In the genomic region with DNA sequence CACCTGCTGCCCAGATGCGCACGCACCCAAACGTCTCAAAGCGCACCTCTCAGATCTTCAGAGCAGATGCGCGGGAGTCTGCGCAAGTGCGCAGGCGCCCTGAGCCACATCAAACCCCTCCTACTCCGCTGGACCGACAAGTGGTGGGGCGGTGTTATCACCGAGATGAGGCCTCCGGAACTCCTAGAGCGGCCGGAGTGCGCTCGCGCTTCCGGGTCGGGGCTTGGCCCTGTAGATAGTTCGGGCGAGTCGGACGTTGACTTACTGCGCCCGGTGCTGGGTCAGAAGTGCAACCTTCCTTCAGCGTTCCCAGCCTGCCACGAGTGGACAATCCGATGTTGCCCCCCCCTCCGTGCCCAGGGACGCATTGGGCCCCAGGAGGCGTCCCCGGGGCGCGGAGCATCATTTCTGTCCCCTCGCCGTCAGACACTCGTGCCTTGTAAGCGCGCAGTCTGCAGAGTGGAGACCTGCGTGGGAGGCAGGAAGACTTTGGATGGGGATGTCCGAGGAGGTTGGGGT, we compare ENCODE assay signal across 7 mouse cellular contexts. TPM values are rescaled to one million over a fixed set of nuclear protein-coding genes. Genes with fewer than 3 reads are reported as not detected.
DNase-seq lines count a peak whose midpoint lies in the region; ATAC-seq lines count a peak whose summit lies in the region.

No protein-coding gene starts in this region.

- peak overlapping the region; percentile 88 for H3K27ac ChIP-seq in limb, embryonic 10.5 days
- H3K27ac ChIP-seq in midbrain, embryonic 13.5 days: peak overlapping the region; percentile 61

- H3K4me2 ChIP-seq in midbrain, embryonic 13.5 days (replicated peaks): peak overlapping the region; percentile 86

- no peaks in the 10 kb centered on the region for H3K27me3 ChIP-seq in limb, embryonic 10.5 days (ENCODE audit: low read depth, poor library complexity, severe bottlenecking)
- H3K27me3 ChIP-seq in midbrain, embryonic 13.5 days: no peaks in the 10 kb centered on the region

- peaks cover 38% of the 10 kb centered on the region for H3K4me1 ChIP-seq in limb, embryonic 10.5 days
- peaks cover 31% of the 10 kb centered on the region for H3K4me1 ChIP-seq in midbrain, embryonic 13.5 days (replicated peaks)

- peaks cover 43% of the 10 kb centered on the region for H3K36me3 ChIP-seq in limb, embryonic 10.5 days
- peaks cover 39% of the 10 kb centered on the region for H3K36me3 ChIP-seq in midbrain, embryonic 13.5 days

- H3K9ac ChIP-seq in midbrain, embryonic 13.5 days (replicated peaks): peak overlapping the region; percentile 75

- 2% methylated on average over 43 of the region's 43 CpGs for WGBS in limb, embryonic 10.5 days
- under 1% methylated on average over 43 of the region's 43 CpGs for WGBS in midbrain, embryonic 13.5 days

- peak overlapping the region; percentile 78 for H3K4me3 ChIP-seq in limb, embryonic 10.5 days
- peak overlapping the region; percentile 56 for H3K4me3 ChIP-seq in midbrain, embryonic 13.5 days (replicated peaks)

- H3K9me3 ChIP-seq in limb, embryonic 10.5 days (replicated peaks): no peaks in the 10 kb centered on the region
- no peaks in the 10 kb centered on the region for H3K9me3 ChIP-seq in midbrain, embryonic 13.5 days

- peak; percentile 87 for ATAC-seq in granulocyte monocyte progenitor cell, adult 5-6 weeks (replicated peaks; ENCODE audit: poor library complexity, severe bottlenecking)
- peak; percentile 95 for ATAC-seq in midbrain, embryonic 13.5 days

- peak; percentile 86 for DNase-seq in adrenal gland, adult 8-10 months
- peak; percentile 93 for DNase-seq in embryo, embryonic 9.5 days (ENCODE audit: extremely low spot score)
- DNase-seq in kidney, adult 11 months: peak; percentile 88
- DNase-seq in limb, embryonic 10.5 days (ENCODE audit: low spot score): peak; percentile 90
- peak; percentile 86 for DNase-seq in spleen, adult 12 weeks (ENCODE audit: low spot score)

RNA-seq across cellular contexts. Expression of a gene that starts 5.9 kb away (rescaled TPM):
- total RNA-seq in adrenal gland, adult 8-10 months (2022): 100 to 1,000 TPM; 496 to 577 (median 521) TPM
- 1,591 and 1,842 TPM in 2 replicates for total RNA-seq in granulocyte monocyte progenitor cell, adult 5-6 weeks (2014; fragmentation: Nextera tagmentation)
- total RNA-seq in granulocyte monocyte progenitor cell, adult 5-6 weeks (2017): 1,837 and 2,050 TPM in 2 replicates
- 757 and 864 TPM in 2 replicates for polyA plus RNA-seq in limb, embryonic 10.5 days (2016; fragmentation: Nextera tagmentation; extraction: Ambion mirVana)
- polyA plus RNA-seq in midbrain, embryonic 13.5 days (2015; fragmentation: Nextera tagmentation; extraction: Ambion mirVana): 474 and 477 TPM in 2 replicates

RNA-seq across cellular contexts. Expression of a gene that starts 37.6 kb away (rescaled TPM):
- total RNA-seq in adrenal gland, adult 8-10 months (2022): 1 to 10 TPM in 2 of 4 experiments, under 1 TPM in 2; 0.15 to 4.7 (median 1.6) TPM
- not detected in 2 replicates for total RNA-seq in granulocyte monocyte progenitor cell, adult 5-6 weeks (2014; fragmentation: Nextera tagmentation)
- total RNA-seq in granulocyte monocyte progenitor cell, adult 5-6 weeks (2017): not detected in 2 replicates
- 0.26 and 0.33 TPM in 2 replicates for polyA plus RNA-seq in limb, embryonic 10.5 days (2016; fragmentation: Nextera tagmentation; extraction: Ambion mirVana)
- polyA plus RNA-seq in midbrain, embryonic 13.5 days (2015; fragmentation: Nextera tagmentation; extraction: Ambion mirVana): 1.1 and 1.2 TPM in 2 replicates

Comparison
In these comparisons a context has a peak if more than half of its experiments do, and no peak if none do; other contexts are left out.
1. Peak in every context shown above with its lines: DNase-seq, ATAC-seq, H3K4me3 ChIP-seq and H3K27ac ChIP-seq.